Mouse (Mus musculus): ENCODE data around the gene Iars2. TPM values are rescaled to one million over a fixed set of nuclear protein-coding genes. Genes with fewer than 3 reads are reported as not detected.

Gene Iars2
- 0.68 and 1.9 TPM in 2 replicates for polyA plus RNA-seq (2012; ENCODE audit: insufficient read depth, low replicate concordance)

GRCm38 (mm10) chr1:185328721-185329610, at the start of gene Iars2:
Iars2 (minus strand) TSS chr1:185329396.
- peak within 1 kb of the TSS; percentile 99 for H3K4me3 ChIP-seq (replicated peaks)
- no peak for TF ChIP-seq FLI1 (IDR thresholded peaks at IDR 0.05; ENCODE audit: low read length)
- no peak for TF ChIP-seq GATA1 (IDR thresholded peaks at IDR 0.05; ENCODE audit: borderline replicate concordance, low read length)
- H3K4me1 ChIP-seq = peaks cover 31% of the 10 kb centered on the region
- peaks cover 34% of the 10 kb centered on the region for H3K36me3 ChIP-seq (replicated peaks; ENCODE audit: low read length)
- no peaks in the 10 kb centered on the region for H3K27me3 ChIP-seq (replicated peaks)
- H3K9me3 ChIP-seq = no peaks in the 10 kb centered on the region

- H3K36me3 ChIP-seq (replicated peaks; ENCODE audit: low read length) = peaks cover 100% of the 10 kb centered on the region
- no peak overlapping the region for H3K4me3 ChIP-seq (replicated peaks)
- peaks cover 14% of the 10 kb centered on the region for H3K4me1 ChIP-seq
- TF ChIP-seq GATA1 (IDR thresholded peaks at IDR 0.05; ENCODE audit: borderline replicate concordance, low read length) (no peak), FLI1 (IDR thresholded peaks at IDR 0.05; ENCODE audit: low read length) (no peak)
- no peaks in the 10 kb centered on the region for H3K27me3 ChIP-seq (replicated peaks)
- no peaks in the 10 kb centered on the region for H3K9me3 ChIP-seq
Measured at GRCm38 (mm10) chr1:185377429-185377828, 48.2 kb upstream of the Iars2 start.

- Histone ChIP-seq H3K36me3 (replicated peaks; ENCODE audit: low read length) (peaks cover 100% of the 10 kb centered on the region), H3K4me1 (peaks cover 14% of the 10 kb centered on the region), H3K9me3 (no peaks in the 10 kb centered on the region), H3K4me3 (replicated peaks) (no peak overlapping the region), H3K27me3 (replicated peaks) (no peaks in the 10 kb centered on the region)
- TF ChIP-seq GATA1 (IDR thresholded peaks at IDR 0.05; ENCODE audit: borderline replicate concordance, low read length) (no peak), FLI1 (IDR thresholded peaks at IDR 0.05; ENCODE audit: low read length) (no peak)
Measured at GRCm38 (mm10) chr1:185376390-185376789, 47.2 kb upstream of the Iars2 start.

GRCm38 (mm10) chr1:185369979-185370378, 40.8 kb upstream of the Iars2 start:
- peaks cover 67% of the 10 kb centered on the region for H3K36me3 ChIP-seq (replicated peaks; ENCODE audit: low read length)
- TF ChIP-seq FLI1 (IDR thresholded peaks at IDR 0.05; ENCODE audit: low read length) (no peak), GATA1 (IDR thresholded peaks at IDR 0.05; ENCODE audit: borderline replicate concordance, low read length) (no peak)
- no peaks in the 10 kb centered on the region for H3K9me3 ChIP-seq
- H3K4me3 ChIP-seq (replicated peaks) = no peak overlapping the region
- H3K27me3 ChIP-seq (replicated peaks) = no peaks in the 10 kb centered on the region
- H3K4me1 ChIP-seq = peaks cover 24% of the 10 kb centered on the region

- no peak overlapping the region for H3K4me3 ChIP-seq (replicated peaks)
- H3K36me3 ChIP-seq (replicated peaks; ENCODE audit: low read length) = peaks cover 41% of the 10 kb centered on the region
Measured at GRCm38 (mm10) chr1:185367383-185367782, 38.2 kb upstream of the Iars2 start.

GRCm38 (mm10) chr1:185364183-185364540, 35.0 kb upstream of the Iars2 start:
- peaks cover 11% of the 10 kb centered on the region for H3K36me3 ChIP-seq (replicated peaks; ENCODE audit: low read length)
- peak overlapping the region; percentile 99 for H3K4me3 ChIP-seq (replicated peaks)
- H3K27me3 ChIP-seq (replicated peaks) = no peaks in the 10 kb centered on the region
- no peaks in the 10 kb centered on the region for H3K9me3 ChIP-seq
- no peak for TF ChIP-seq FLI1 (IDR thresholded peaks at IDR 0.05; ENCODE audit: low read length)
- TF ChIP-seq GATA1 (IDR thresholded peaks at IDR 0.05; ENCODE audit: borderline replicate concordance, low read length) = no peak
- peaks cover 36% of the 10 kb centered on the region for H3K4me1 ChIP-seq

More at GRCm38 (mm10) chr1:185367383-185367782, 38.2 kb upstream of the Iars2 start:
- Histone ChIP-seq H3K27me3 (replicated peaks) (no peaks in the 10 kb centered on the region), H3K9me3 (no peaks in the 10 kb centered on the region), H3K4me1 (peaks cover 32% of the 10 kb centered on the region)
- TF ChIP-seq FLI1 (IDR thresholded peaks at IDR 0.05; ENCODE audit: low read length) (no peak), GATA1 (IDR thresholded peaks at IDR 0.05; ENCODE audit: borderline replicate concordance, low read length) (no peak)

GRCm38 (mm10) chr1:185363526-185364182, 34.5 kb upstream of the Iars2 start:
- no peaks in the 10 kb centered on the region for H3K9me3 ChIP-seq
- no peaks in the 10 kb centered on the region for H3K27me3 ChIP-seq (replicated peaks)
- peak overlapping the region; percentile 99 for H3K4me3 ChIP-seq (replicated peaks)
- TF ChIP-seq GATA1 (IDR thresholded peaks at IDR 0.05; ENCODE audit: borderline replicate concordance, low read length) (no peak), FLI1 (IDR thresholded peaks at IDR 0.05; ENCODE audit: low read length) (no peak)
- H3K4me1 ChIP-seq = peaks cover 36% of the 10 kb centered on the region
- peaks cover 7% of the 10 kb centered on the region for H3K36me3 ChIP-seq (replicated peaks; ENCODE audit: low read length)

- peaks cover 36% of the 10 kb centered on the region for H3K4me1 ChIP-seq
Measured at GRCm38 (mm10) chr1:185362677-185363520, 33.7 kb upstream of the Iars2 start, which contains the start of gene Eprs. Eprs (plus strand) TSS chr1:185363044.

GRCm38 (mm10) chr1:185358211-185358610, 29.0 kb upstream of the Iars2 start:
- H3K9me3 ChIP-seq = no peaks in the 10 kb centered on the region
- peaks cover 14% of the 10 kb centered on the region for H3K36me3 ChIP-seq (replicated peaks; ENCODE audit: low read length)
- TF ChIP-seq GATA1 (IDR thresholded peaks at IDR 0.05; ENCODE audit: borderline replicate concordance, low read length) = no peak
- no peak for TF ChIP-seq FLI1 (IDR thresholded peaks at IDR 0.05; ENCODE audit: low read length)
- peaks cover 3% of the 10 kb centered on the region; the same call in 1 of the 2 replicates for H3K4me1 ChIP-seq
- no peak overlapping the region for H3K4me3 ChIP-seq (replicated peaks)
- H3K27me3 ChIP-seq (replicated peaks) = no peaks in the 10 kb centered on the region

More at GRCm38 (mm10) chr1:185362677-185363520, 33.7 kb upstream of the Iars2 start, which contains the start of gene Eprs:
- no peaks in the 10 kb centered on the region for H3K27me3 ChIP-seq (replicated peaks)
- no peak for TF ChIP-seq FLI1 (IDR thresholded peaks at IDR 0.05; ENCODE audit: low read length)
- no peak for TF ChIP-seq GATA1 (IDR thresholded peaks at IDR 0.05; ENCODE audit: borderline replicate concordance, low read length)
- peaks cover 3% of the 10 kb centered on the region for H3K36me3 ChIP-seq (replicated peaks; ENCODE audit: low read length)
- H3K9me3 ChIP-seq = no peaks in the 10 kb centered on the region
- peak within 1 kb of the TSS; percentile 99 for H3K4me3 ChIP-seq (replicated peaks)

Data from megakaryocyte, embryonic 14.5 days (primary cell).